Mouse (Mus musculus) embryonic facial prominence, embryonic 14.5 days (tissue): Measurements from ENCODE around the gene Mgp. TPM values are rescaled to one million over a fixed set of nuclear protein-coding genes. Genes with fewer than 3 reads are reported as not detected.

Source experiments
- ATAC-seq: fragments of 200-750 bp; cut with Nextera tagmentation; 2 replicates; pipeline ENCODE4 v1.8.0; 2017; ENCODE audit warnings: low read depth, moderate number of reproducible peaks, moderate TSS enrichment
- DNase-seq: peaks from one replicate; pipeline ENCODE4 v3.0.0-alpha.2; 2015; ENCODE audit warnings: low spot score
- H3K27ac ChIP-seq: fragments of 300-500 bp; sonication (generic); replicated peaks from 2 replicates; pipeline ENCODE4 v1.5.1; 2014; ENCODE audit warnings: low read depth, mild to moderate bottlenecking, low read length, moderate library complexity
- H3K27me3 ChIP-seq: fragments of 300-500 bp; sonication (generic); replicated peaks from 2 replicates; pipeline ENCODE4 v1.6.1; 2014; ENCODE audit warnings: low read length; ENCODE audit not compliant: control insufficient read depth, insufficient read depth
- H3K36me3 ChIP-seq: fragments of 300-500 bp; sonication (generic); 2 replicates; pipeline ENCODE4 v1.6.1; 2014; ENCODE audit warnings: low read length, mixed read lengths; ENCODE audit not compliant: control insufficient read depth, insufficient read depth
- H3K4me1 ChIP-seq: fragments of 300-500 bp; sonication (generic); 2 replicates; pipeline ENCODE4 v1.6.1; 2014; ENCODE audit warnings: antibody characterized with exemption, low read length; ENCODE audit not compliant: control insufficient read depth, insufficient read depth
- H3K4me2 ChIP-seq: fragments of 300-500 bp; sonication (generic); 2 replicates; pipeline ENCODE4 v1.6.1; 2014; ENCODE audit warnings: low read depth, mild to moderate bottlenecking, low read length, moderate library complexity, mixed read lengths
- H3K4me3 ChIP-seq: fragments of 300-500 bp; sonication (generic); 2 replicates; pipeline ENCODE4 v1.5.1; 2014; ENCODE audit warnings: low read depth, mild to moderate bottlenecking, low read length
- H3K9ac ChIP-seq: fragments of 300-500 bp; sonication (generic); 2 replicates; pipeline ENCODE4 v1.6.1; 2014; ENCODE audit warnings: low read depth, mild to moderate bottlenecking, low read length, moderate library complexity, mixed read lengths
- H3K9me3 ChIP-seq: fragments of 300-500 bp; sonication (generic); 2 replicates; pipeline ENCODE4 v1.6.1; 2016; ENCODE audit warnings: low read length; ENCODE audit not compliant: control insufficient read depth
- WGBS: fragments of 180-500 bp; shearing (Covaris S2); extraction: QIAGEN DNeasy Blood & Tissue Kit; methylation state at CpG from one replicate; pipeline ENCODE4 v1.1.7; 2014; 5-methylcytosine and 5-hydroxymethylcytosine counted together
- polyA plus RNA-seq: library from polyadenylated mRNA; unstranded; fragments of >200 nt; fragmentation: Nextera tagmentation; extraction: Ambion mirVana; gene quantifications from 2 replicates; pipeline ENCODE4 v1.2.1, GENCODE M21; 2014

Gene Mgp
- 321 and 362 TPM in 2 replicates for polyA plus RNA-seq

DNA sequence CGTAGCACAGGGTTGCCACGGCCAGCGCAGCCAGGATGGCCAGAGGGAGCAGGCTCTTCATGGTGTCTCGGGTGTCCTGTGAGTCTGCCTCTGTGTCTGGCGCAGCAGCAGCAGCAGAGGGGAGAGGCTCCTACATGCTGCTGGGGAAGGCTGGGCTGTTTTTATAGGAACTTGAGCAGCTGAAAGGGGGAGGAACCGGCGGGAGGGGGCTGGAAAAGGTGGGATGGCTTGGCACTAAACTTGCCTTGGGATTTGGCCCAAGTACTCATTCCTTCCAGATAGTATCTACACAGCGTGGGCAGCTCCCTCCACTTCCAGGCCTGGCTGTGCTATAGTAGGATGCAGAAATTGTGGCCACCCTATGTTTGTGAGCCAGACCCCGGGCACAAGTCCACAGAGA lies at the start of gene Mgp:
TSS of gene Mgp (minus strand) at position 154 of the 400 bp plus-strand sequence.
- DNase-seq = peak; percentile 86
- peak within 1 kb of the TSS; percentile 29 for H3K4me3 ChIP-seq

DNA sequence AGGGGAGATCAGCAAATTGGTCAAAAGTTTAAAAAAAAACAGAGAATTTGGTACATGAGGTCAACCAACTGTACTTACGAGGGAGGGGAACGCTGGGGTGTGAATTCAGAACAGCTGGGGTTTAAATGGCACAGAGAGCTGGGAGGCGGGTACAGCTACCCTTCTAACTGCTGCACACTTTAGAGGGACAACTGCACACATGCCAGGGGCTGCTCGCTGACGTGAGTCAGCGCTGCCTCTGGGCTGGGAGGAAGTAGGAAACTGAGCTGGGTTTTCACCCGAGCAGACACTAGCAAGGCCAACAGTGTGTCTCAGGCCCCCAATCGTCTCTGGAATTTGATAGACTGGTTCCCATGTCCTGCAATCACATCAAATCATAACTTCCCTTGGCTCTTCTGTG lies 49.4 kb upstream of the Mgp start:
- ATAC-seq (0 out of 2 replicates have a peak, but pooled peaks have one; percentile 41), DNase-seq (peak; percentile 35)
- no peaks in the 10 kb centered on the region for H3K27me3 ChIP-seq
- no peak overlapping the region for H3K9ac ChIP-seq
- WGBS = 45% methylated on average over 8 of the region's 8 CpGs
- H3K4me2 ChIP-seq = no peak overlapping the region
- H3K27ac ChIP-seq = no peak overlapping the region
- 0 out of 2 replicates have a peak, but pooled peaks cover 4% of the 10 kb centered on the region for H3K36me3 ChIP-seq
- no peaks in the 10 kb centered on the region for H3K4me1 ChIP-seq
- H3K9me3 ChIP-seq = no peaks in the 10 kb centered on the region
- H3K4me3 ChIP-seq = no peak overlapping the region

More for the DNA sequence above, at the start of gene Mgp:
- H3K9me3 ChIP-seq = no peaks in the 10 kb centered on the region
- H3K36me3 ChIP-seq = 0 out of 2 replicates have a peak, but pooled peaks cover 3% of the 10 kb centered on the region
- ATAC-seq = peak; percentile 92
- 20% methylated on average over 9 of the region's 9 CpGs for WGBS
- H3K9ac ChIP-seq = peak within 1 kb of the TSS; percentile 48
- H3K27me3 ChIP-seq = no peaks in the 10 kb centered on the region
- peaks cover 23% of the 10 kb centered on the region for H3K4me1 ChIP-seq
- peak within 1 kb of the TSS; percentile 49 for H3K27ac ChIP-seq
- peak within 1 kb of the TSS; percentile 48 for H3K4me2 ChIP-seq

DNA sequence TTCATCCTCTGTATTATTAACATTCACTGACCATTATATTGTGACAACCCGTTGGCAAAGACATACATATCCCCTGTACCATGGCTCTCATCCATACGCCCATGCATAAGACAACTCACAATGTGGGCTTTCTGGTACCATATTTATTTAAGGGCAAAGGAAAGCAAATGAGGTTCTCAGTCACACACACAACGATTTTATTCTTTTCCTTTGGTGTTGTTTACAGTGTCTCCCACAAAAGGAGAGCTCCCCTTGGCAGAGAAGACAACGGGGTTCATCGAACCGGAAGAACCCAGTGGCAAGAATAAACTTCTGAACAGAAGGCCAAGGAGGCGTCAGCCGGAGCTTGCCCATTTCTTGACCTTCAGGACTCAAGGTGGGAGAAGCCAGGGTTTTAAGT lies 47.9 kb upstream of the Mgp start, which contains the start of gene Pde6h:
TSS of gene Pde6h (plus strand) at position 301 of the 400 bp plus-strand sequence.
- Histone ChIP-seq H3K4me3 (no peak within 1 kb of the TSS), H3K27me3 (no peaks in the 10 kb centered on the region), H3K9ac (no peak within 1 kb of the TSS), H3K36me3 (0 out of 2 replicates have a peak, but pooled peaks cover 4% of the 10 kb centered on the region), H3K9me3 (no peaks in the 10 kb centered on the region), H3K4me1 (no peaks in the 10 kb centered on the region), H3K27ac (no peak within 1 kb of the TSS), H3K4me2 (no peak within 1 kb of the TSS)
- ATAC-seq = no peak
- whole genome bisulfite sequencing = 91% methylated on average over 8 of the region's 8 CpGs
- no peak for DNase-seq

DNA sequence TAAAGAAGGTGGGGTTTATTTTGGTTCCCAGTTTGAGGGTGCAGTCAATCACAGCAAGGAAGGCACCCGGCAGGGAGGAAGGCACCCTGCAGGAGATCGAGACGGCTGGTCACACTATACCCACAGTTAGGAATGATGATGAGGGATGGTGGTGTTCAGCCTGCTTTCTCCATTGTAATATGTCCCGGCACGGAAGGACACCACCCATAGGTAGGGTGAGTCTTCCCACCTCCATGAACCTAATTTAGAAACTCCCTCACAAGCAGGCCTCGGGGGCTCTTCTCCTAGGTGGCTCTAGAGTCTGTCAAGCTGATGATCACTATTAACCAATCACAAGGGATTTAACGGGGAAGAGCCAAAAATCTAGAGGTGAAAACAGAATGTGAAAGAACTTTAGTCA lies 47.2 kb upstream of the Mgp start:
- Histone ChIP-seq H3K4me3 (no peak overlapping the region), H3K36me3 (0 out of 2 replicates have a peak, but pooled peaks cover 4% of the 10 kb centered on the region), H3K4me1 (no peaks in the 10 kb centered on the region; the same call in 1 of the 2 replicates), H3K27ac (no peak overlapping the region), H3K27me3 (no peaks in the 10 kb centered on the region), H3K9ac (no peak overlapping the region), H3K9me3 (no peaks in the 10 kb centered on the region), H3K4me2 (no peak overlapping the region)
- DNase-seq = no peak
- WGBS = 88% methylated on average over 7 of the region's 7 CpGs
- ATAC-seq = no peak

DNA sequence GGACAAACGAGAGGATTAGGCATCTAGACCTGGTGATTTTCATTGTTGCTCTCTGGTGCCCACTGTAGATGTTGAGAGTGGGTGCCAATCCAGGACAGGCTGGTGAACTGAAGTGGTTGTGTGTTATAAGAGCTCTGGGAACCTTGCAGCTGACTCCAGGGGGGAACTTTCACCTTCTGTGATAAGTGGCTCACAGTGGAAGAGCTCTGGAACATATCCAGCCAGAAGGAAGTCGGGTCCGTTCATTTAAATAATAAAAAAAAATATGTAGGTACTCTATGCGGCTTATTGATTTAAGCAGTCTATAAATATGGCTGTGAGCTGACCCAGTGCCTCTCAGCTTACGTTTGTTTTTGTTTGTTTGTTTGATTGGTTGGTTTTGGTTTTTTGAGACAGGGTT lies 46.5 kb upstream of the Mgp start, which contains the start of gene Erp27:
TSS of gene Erp27 (minus strand) at position 101 of the 400 bp plus-strand sequence.
- ATAC-seq = no peak
- Histone ChIP-seq H3K4me2 (no peak within 1 kb of the TSS), H3K9me3 (no peaks in the 10 kb centered on the region), H3K4me1 (no peaks in the 10 kb centered on the region; the same call in 1 of the 2 replicates), H3K36me3 (0 out of 2 replicates have a peak, but pooled peaks cover 4% of the 10 kb centered on the region), H3K27me3 (no peaks in the 10 kb centered on the region), H3K4me3 (no peak within 1 kb of the TSS), H3K9ac (no peak within 1 kb of the TSS), H3K27ac (no peak within 1 kb of the TSS)
- no peak for DNase-seq
- 67% methylated on average over 5 of the region's 5 CpGs for WGBS

DNA sequence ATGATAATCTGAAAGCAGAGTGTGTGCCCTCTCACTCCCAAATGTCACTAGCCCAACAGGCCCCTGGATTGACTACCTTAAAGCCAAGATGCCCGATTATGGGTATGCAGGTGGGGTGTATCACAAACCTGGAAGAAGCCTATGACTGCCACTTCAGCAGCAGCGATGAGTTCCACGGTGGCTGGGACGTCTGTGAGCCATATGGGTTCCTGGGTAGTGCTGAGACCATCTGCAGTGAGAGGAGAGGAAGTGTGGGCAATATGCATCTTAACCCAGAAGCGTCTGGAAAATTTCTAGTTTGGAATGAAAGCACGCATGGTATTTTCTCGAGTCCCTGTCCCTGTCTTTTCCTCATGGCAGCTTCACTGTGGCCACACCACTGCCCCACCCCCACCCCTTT lies 46.0 kb upstream of the Mgp start:
- no peak overlapping the region for H3K4me2 ChIP-seq
- DNase-seq (no peak), ATAC-seq (no peak)
- H3K4me3 ChIP-seq = no peak overlapping the region
- WGBS = 70% methylated on average over 7 of the region's 7 CpGs
- no peaks in the 10 kb centered on the region for H3K9me3 ChIP-seq
- H3K27ac ChIP-seq = no peak overlapping the region
- H3K36me3 ChIP-seq = 0 out of 2 replicates have a peak, but pooled peaks cover 4% of the 10 kb centered on the region
- H3K4me1 ChIP-seq = no peaks in the 10 kb centered on the region; the same call in 1 of the 2 replicates
- H3K27me3 ChIP-seq = no peaks in the 10 kb centered on the region
- H3K9ac ChIP-seq = no peak overlapping the region

DNA sequence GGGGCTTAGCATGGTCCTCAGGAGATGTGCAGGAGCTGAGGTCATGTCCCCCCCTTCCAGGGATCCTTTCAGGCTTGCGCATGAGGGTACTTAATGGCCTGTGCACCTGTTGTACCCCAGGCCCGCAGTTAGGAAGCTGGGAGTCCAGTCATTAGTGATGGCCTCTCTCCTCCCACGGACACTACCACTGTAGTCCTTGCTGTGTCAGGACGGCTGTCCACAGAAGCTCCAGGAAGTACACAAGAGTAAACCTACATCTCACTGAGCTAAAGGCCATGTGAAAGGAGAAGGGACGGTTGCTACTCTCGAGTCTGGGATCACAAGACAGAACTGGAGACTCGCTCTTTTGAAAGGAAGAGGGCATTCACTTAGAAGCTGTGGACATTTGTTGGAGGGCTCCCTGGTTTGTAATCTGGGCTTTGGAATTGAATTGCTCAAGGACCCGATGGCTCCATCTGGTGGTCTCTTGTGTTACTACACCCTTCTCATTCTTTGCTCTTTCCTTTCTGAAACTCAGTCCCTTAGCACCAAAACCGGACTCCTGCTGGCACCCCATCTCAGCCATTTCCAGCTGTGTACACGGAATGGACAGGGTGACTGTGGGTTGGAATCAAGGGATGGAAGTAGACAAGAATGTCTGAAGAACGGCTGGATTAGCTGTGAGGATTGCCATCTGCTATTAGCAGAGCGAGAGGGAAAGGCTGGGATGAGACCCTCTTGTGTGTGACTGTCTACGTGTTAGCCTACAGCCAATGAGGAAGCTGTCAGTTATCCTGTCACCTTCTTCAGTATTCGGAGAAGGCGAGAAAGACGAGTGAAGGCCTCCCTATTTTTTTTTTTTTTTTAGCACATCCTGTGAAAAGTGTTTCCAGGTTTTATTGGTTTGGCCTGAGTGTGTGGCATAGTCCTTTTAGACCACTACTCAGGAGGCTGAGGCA lies 45.0 kb upstream of the Mgp start:
- H3K9me3 ChIP-seq = no peaks in the 10 kb centered on the region
- DNase-seq = peak; percentile 84
- WGBS = 44% methylated on average over 16 of the region's 16 CpGs
- no peak overlapping the region for H3K4me3 ChIP-seq
- no peak overlapping the region for H3K27ac ChIP-seq
- peak; percentile 39; the same call in 1 of the 2 replicates for ATAC-seq
- no peaks in the 10 kb centered on the region; the same call in 1 of the 2 replicates for H3K4me1 ChIP-seq
- H3K4me2 ChIP-seq = no peak overlapping the region
- H3K36me3 ChIP-seq = 0 out of 2 replicates have a peak, but pooled peaks cover 4% of the 10 kb centered on the region
- no peaks in the 10 kb centered on the region for H3K27me3 ChIP-seq
- no peak overlapping the region for H3K9ac ChIP-seq

DNA sequence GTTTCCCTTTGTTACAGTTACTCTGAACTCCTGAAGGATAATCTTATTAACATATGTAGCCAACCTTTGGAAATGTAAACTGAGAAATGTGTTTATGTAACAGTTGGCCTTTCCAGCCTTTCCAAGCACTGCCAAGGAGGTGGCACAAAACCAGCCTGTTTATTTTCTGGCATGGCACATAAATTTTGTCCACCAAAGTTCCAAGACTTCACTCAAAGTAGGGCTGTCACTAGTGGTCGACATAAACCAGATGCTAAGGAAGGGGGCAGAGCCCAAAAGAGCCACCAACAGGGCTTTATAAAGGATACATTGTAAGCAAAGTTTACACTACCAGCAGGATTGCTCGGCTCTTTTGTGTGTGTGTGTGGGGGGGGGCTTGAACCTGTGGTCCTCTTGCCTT lies 42.3 kb upstream of the Mgp start:
- DNase-seq = no peak
- Histone ChIP-seq H3K4me3 (no peak overlapping the region), H3K9ac (no peak overlapping the region), H3K27me3 (no peaks in the 10 kb centered on the region), H3K4me2 (no peak overlapping the region), H3K9me3 (no peaks in the 10 kb centered on the region), H3K4me1 (peaks cover 5% of the 10 kb centered on the region), H3K27ac (peak overlapping the region; percentile 1; the same call in 1 of the 2 replicates), H3K36me3 (no peaks in the 10 kb centered on the region)
- WGBS = 16% methylated on average over 2 of the region's 2 CpGs
- ATAC-seq = no peak
